Mouse (Mus musculus) lung, adult 2 months (tissue): ENCODE measurements around the gene Pdia4. TPM values are rescaled to one million over a fixed set of nuclear protein-coding genes. Genes with fewer than 3 reads are reported as not detected.

Experiments used
- DNase-seq: peaks from one replicate; pipeline ENCODE4 v3.0.0; 2022
- H3K4me1 ChIP-seq: fragments of 200-500 bp; 2 replicates; pipeline ENCODE4 v1.6.1; 2011; ENCODE audit warnings: low read length; ENCODE audit not compliant: control insufficient read depth, insufficient read depth
- H3K4me3 ChIP-seq: fragments of 200-500 bp; replicated peaks from 2 replicates; pipeline ENCODE3; 2011; ENCODE audit warnings: low read depth, mild to moderate bottlenecking, control low read depth, low read length; ENCODE audit errors: extremely low read depth
- CTCF ChIP-seq: fragments of 200-500 bp; IDR thresholded peaks from 2 replicates; pipeline ENCODE4 v1.5.1; 2011; ENCODE audit warnings: mild to moderate bottlenecking, low read length, control low read depth; ENCODE audit not compliant: insufficient read depth
- POLR2A ChIP-seq: fragments of 200-500 bp; IDR thresholded peaks from 2 replicates; pipeline ENCODE4 v1.6.1; 2011; ENCODE audit warnings: low read depth, mild to moderate bottlenecking, control low read depth, low read length, borderline replicate concordance; ENCODE audit errors: extremely low read depth
- WGBS: fragments of 180-500 bp; shearing (Covaris S2); methylation state at CpG from one replicate; pipeline ENCODE4 v1.1.7; 2018; 5-methylcytosine and 5-hydroxymethylcytosine counted together
- polyA plus RNA-seq: library from polyadenylated mRNA; depleted of rRNA; stranded (reverse); fragments of >200 nt; gene quantifications from 2 replicates; pipeline ENCODE4 v1.2.3, GENCODE M21; 2012

Gene Pdia4
- polyA plus RNA-seq, 1 experiment = 40.1 TPM

DNA sequence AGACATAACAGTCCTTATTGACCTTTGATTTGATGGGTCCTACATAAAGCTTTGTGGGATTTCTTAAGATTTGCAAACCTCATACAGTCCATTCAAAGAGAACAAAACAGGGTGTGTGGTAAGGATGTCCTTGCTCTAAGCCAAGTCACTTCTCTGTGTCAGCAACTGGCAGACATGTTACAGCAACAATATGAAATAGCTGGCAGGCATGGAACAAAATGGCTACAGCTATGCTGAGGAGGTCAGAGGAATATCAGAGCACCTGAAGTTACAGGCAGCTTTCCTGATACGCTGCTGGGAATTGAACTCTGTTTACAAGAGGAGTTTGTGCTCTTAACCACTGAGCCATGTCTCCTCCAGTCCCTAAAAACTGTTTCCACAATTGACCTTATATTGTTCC is 19.0 kb upstream of the Pdia4 start:
- Histone ChIP-seq H3K4me1 (peaks cover 2% of the 10 kb centered on the region; the same call in 1 of the 2 replicates), H3K4me3 (no peak overlapping the region)
- whole genome bisulfite sequencing = 84% methylated on average over 1 of the region's 1 CpGs
- no peak for DNase-seq
- no peak for TF ChIP-seq CTCF
- no peak for TF ChIP-seq POLR2A

DNA sequence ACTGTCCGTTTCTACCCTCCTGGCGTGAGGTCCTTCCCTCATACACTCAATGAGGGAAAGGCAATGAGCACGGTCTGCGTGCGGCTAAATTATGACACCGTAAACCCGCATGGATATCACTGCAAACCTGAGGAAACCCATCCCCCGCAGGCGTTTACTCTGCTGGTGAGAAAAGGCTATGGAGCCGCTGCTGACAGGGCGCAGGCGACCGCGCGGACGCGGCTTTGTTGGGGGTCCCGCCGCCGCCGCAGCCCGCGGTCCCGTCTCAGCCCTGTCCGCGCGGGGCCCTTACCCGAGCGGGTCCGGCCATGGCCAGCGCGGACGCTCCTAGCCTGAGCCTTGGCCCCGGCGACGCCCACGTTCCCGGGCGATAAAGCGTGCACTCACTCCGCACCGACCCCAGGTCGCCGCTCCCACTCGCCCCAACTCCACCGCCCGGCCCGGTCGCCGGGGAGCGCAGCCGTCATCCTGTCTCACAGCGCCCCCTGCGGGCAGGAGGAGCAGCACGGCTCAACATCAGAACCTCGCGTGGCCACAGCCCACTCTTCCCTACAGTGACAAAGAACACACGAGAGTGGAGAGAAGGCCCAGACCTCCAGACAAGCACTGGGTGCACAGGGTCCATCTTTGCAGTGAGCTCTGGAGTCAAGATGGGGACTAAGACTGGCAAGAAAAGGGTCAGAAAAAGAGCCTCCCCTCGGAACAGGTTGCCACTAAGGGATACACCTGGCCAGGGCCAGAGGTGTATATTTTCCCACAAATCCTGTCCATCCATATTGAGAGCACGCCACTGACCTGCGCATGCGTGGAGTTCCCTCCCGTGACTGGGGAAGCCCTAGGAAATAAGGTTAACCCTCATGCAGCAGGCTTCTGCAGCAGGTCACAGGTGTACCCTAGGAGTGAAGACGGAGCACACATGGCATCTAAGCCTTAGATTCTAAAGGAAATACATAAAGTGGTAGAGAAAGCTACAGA is 17.2 kb upstream of the Pdia4 start, which contains the start of gene Zfp786:
Gene Zfp786 (minus strand): TSS at position 764 of the 975 bp plus-strand sequence.
- H3K4me1 ChIP-seq = no peaks in the 10 kb centered on the region; the same call in 1 of the 2 replicates
- peak within 1 kb of the TSS; percentile 83 for H3K4me3 ChIP-seq
- peak; percentile 89 for DNase-seq
- no peak for TF ChIP-seq POLR2A
- peak; percentile 80 for TF ChIP-seq CTCF
- WGBS = 2% methylated on average over 63 of the region's 64 CpGs

DNA sequence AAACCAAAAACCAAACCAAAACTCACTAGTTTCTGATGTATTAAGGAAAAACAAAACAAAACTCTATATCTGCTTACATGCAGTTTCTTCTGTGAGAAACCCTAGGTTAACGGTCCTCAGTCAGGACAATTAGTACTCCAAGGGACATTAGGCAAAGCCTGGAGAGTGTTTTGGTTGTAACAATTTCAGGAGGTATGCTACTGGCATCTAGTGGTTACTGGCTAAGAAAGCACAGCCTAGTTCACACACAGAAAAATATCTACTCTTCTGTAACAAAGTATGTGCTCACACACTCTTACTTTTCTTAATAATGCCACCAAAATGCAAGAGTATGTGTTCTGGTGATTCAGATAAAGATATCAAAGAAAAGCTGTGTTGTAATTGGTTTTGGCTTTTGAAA is 15.7 kb upstream of the Pdia4 start:
- DNase-seq = no peak
- H3K4me3 ChIP-seq = no peak overlapping the region
- TF ChIP-seq CTCF (no peak), POLR2A (no peak)
- H3K4me1 ChIP-seq = no peaks in the 10 kb centered on the region; the same call in 1 of the 2 replicates
- WGBS = 31% methylated on average over 1 of the region's 1 CpGs

DNA sequence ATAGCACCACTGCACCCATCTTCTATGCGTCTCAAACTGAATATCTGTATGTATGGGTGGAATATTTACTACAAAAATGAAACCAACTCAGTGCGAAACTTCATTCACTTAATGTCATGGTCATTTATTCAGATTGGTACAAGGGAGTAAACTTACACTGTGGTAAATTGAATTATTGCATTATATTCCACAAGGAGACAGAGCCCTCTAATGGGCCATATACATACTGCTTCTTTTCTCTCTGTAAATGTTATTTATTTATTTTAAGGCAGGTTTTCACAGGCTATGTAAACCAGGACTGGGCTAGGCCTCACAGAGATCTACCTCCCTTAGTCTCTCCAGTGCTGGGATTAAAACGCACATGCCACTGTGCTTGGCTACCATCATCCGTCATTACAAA is 14.2 kb upstream of the Pdia4 start:
- H3K4me1 ChIP-seq = no peaks in the 10 kb centered on the region; the same call in 1 of the 2 replicates
- WGBS = 92% methylated on average over 4 of the region's 4 CpGs
- no peak for TF ChIP-seq POLR2A
- TF ChIP-seq CTCF = no peak
- H3K4me3 ChIP-seq = no peak overlapping the region
- no peak for DNase-seq

DNA sequence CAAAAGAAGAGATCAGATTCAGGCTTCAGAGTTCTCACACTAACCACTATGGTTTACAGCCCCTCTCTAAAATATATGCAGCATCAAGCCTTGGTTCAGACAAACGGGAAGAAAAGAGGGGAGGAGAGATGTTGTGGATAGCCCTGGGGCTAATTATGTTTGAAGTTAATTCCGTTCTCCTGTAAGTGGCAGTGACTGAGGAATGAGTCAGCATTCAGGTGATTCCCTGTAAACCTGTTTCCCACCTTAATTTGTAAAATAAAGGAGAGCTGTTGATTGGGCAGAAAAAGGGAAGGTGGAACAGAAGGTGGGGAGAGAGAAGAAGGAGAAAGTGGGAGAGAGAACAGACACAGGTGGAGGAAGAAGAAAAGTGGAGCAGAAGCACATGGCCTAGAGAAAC is 11.0 kb upstream of the Pdia4 start:
- Histone ChIP-seq H3K4me1 (no peaks in the 10 kb centered on the region; the same call in 1 of the 2 replicates), H3K4me3 (no peak overlapping the region)
- TF ChIP-seq CTCF = no peak
- TF ChIP-seq POLR2A = no peak
- WGBS = 73% methylated on average over 2 of the region's 2 CpGs
- DNase-seq = no peak

DNA sequence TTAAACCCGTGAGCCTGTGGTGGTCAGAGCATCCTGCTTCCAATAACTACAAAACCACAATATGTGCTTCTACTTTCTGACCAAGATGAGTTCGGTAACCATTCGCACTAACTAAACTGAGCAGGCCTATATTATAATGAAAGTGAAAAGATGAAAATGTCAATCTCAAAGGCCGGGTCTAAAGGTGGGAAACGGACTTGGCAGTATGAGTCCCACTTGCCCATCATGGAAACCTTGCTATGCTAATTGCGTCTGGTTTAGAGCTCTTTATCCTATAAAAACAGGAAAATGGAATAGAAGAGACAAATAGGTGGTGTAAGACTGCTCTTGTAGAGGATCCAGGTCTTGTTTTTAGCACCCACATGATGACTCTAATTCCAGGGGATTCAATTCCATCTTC is 8.5 kb upstream of the Pdia4 start:
- WGBS = 88% methylated on average over 6 of the region's 6 CpGs
- no peak for DNase-seq
- TF ChIP-seq CTCF (no peak), POLR2A (no peak)
- no peak overlapping the region for H3K4me3 ChIP-seq
- no peaks in the 10 kb centered on the region for H3K4me1 ChIP-seq

DNA sequence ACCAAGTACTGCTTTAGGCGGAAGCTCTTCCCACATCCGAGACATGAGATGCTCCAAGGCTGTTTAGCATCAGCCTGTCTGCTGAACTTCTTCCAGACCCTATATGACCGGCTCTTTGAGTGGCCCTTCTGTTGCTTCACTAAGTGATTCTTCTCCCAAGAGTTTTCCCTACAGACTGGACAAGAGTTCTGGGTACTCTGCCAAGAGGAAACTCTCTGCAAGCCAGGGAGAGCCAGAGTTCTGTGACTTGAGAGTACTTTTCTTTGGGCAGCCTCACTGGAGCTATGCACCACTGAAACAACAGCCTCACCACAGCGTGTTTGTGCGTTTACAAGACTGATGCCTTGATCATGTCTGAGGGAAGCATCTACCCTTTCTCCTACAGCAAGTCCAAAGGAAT is 8.0 kb upstream of the Pdia4 start:
- WGBS = 67% methylated on average over 5 of the region's 5 CpGs
- Histone ChIP-seq H3K4me1 (no peaks in the 10 kb centered on the region), H3K4me3 (no peak overlapping the region)
- DNase-seq = no peak
- TF ChIP-seq POLR2A (no peak), CTCF (no peak)

DNA sequence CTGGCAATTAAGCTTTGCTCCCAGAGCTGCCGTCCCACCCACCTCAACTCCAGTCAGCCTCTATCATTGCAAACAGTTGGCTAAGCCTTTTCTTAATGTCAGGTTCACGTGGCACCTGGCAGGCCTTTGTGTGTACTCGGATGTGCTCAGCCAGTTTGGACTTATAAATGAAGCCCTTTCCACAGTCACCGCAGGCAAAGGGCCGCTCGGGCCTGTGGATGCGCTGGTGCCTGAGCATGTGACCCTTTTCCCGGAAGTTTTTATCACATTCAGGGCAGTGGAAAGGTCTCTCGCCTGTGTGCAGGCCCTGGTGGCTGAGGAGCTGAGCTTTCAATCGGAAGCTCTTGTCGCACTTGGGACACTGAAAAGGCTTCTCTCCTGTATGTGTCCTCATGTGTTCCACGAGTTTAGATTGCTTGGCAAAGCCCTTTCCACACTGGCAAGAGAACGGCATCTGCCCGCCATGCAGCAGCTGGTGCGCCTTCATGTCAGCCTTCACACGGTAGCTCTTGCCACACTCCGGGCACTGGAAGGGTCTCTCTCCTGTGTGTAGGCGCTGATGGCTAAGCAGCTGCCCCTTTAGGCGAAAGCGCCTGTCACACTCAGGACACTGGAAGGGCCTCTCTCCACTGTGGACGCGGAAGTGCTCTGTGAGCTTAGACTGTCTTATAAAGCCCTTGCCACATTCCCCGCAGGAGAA is 6.5 kb upstream of the Pdia4 start:
- no peak for TF ChIP-seq CTCF
- TF ChIP-seq POLR2A = no peak
- WGBS = 93% methylated on average over 23 of the region's 23 CpGs
- Histone ChIP-seq H3K4me3 (no peak overlapping the region), H3K4me1 (no peaks in the 10 kb centered on the region)
- DNase-seq = no peak

DNA sequence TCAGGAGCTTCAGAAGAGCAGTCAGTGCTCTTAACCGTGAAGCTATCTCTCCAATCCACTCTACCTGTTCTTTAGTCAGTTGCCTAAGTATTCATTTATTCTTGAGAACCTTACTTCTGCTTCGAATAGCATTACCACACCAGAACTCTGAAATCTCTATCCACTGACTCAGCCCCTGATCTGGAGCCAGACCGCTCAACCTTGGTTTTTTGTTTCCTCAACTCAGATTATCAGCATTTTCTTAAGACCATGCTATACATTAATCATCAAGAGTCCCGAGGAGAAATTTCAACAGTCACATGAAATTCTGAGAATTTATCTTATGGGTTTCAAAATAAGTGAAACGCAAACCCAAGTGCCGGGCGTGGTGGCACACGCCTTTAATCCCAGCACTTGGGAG is 5.5 kb upstream of the Pdia4 start:
- WGBS = 86% methylated on average over 8 of the region's 8 CpGs
- Histone ChIP-seq H3K4me1 (no peaks in the 10 kb centered on the region), H3K4me3 (no peak overlapping the region)
- no peak for DNase-seq
- TF ChIP-seq POLR2A (no peak), CTCF (no peak)
